Mouse (Mus musculus): Measurements from ENCODE around the gene Prrt2. TPM values are rescaled to one million over a fixed set of nuclear protein-coding genes. Genes with fewer than 3 reads are reported as not detected.
A peak's percentile ranks its signal among the peaks of the same experiment; 100 is the strongest.

The Prrt2 gene
- polyA plus RNA-seq, 1 experiment from 2014 or later: 5.4 TPM

DNA sequence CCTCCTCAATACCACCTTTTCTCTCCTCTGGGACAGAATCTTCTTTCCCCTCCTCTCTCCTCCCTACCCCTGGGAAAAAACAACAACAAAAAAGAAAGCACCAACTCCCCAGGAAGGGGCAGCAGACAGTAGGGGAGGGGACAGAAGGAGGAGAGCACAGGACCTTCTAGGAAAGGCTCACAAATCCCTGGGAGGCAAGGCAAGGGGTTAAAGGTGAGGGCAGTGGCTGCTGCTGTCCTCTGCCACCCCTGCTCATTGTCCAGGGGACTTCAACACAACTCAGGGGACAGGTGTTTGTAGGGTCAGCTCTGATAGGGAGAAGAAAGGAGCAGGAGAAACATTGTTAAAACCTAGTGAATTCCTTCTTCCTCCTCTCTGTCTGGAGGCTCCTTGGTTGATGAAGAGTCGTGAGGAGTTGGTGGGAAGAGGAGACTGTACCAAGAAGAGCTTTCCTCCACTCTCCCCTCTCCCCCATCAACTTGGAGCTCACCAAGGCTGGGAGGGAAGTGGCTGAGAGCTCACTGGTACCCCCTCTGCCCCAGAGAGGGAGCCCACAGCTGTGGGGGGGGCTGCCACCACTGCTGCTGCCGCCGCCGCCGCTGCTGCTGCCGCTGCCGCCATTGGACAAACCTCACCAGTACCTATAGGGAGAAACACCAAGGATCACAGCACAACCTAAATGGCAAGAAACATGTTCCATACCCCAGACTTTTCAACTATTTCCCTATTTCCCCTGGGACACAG is 1.7 kb upstream of the Prrt2 start:
- peak overlapping the region; percentile 16; the same call in 1 of the 2 replicates for H3K27ac ChIP-seq (ENCODE audit: low read depth, low read length)
- DNase-seq (ENCODE audit: low spot score) (no peak), ATAC-seq (replicated peaks; ENCODE audit: low FRiP score) (no peak)
- H3K9me3 ChIP-seq (ENCODE audit: control insufficient read depth, low read length): no peaks in the 10 kb centered on the region
- H3K36me3 ChIP-seq (ENCODE audit: control insufficient read depth, insufficient read depth, low read length): peaks cover 32% of the 10 kb centered on the region
- peak overlapping the region; percentile 99 for H3K4me3 ChIP-seq (ENCODE audit: low read depth, low read length)
- H3K4me1 ChIP-seq (replicated peaks; ENCODE audit: control insufficient read depth, insufficient read depth, low read length): peaks cover 57% of the 10 kb centered on the region
- H3K4me2 ChIP-seq: peak overlapping the region; percentile 99
- H3K9ac ChIP-seq (ENCODE audit: low read depth, low read length): peak overlapping the region; percentile 100
- 89% methylated on average over 7 of the region's 7 CpGs for WGBS
- H3K27me3 ChIP-seq (replicated peaks; ENCODE audit: control insufficient read depth, insufficient read depth, low read length): no peaks in the 10 kb centered on the region

DNA sequence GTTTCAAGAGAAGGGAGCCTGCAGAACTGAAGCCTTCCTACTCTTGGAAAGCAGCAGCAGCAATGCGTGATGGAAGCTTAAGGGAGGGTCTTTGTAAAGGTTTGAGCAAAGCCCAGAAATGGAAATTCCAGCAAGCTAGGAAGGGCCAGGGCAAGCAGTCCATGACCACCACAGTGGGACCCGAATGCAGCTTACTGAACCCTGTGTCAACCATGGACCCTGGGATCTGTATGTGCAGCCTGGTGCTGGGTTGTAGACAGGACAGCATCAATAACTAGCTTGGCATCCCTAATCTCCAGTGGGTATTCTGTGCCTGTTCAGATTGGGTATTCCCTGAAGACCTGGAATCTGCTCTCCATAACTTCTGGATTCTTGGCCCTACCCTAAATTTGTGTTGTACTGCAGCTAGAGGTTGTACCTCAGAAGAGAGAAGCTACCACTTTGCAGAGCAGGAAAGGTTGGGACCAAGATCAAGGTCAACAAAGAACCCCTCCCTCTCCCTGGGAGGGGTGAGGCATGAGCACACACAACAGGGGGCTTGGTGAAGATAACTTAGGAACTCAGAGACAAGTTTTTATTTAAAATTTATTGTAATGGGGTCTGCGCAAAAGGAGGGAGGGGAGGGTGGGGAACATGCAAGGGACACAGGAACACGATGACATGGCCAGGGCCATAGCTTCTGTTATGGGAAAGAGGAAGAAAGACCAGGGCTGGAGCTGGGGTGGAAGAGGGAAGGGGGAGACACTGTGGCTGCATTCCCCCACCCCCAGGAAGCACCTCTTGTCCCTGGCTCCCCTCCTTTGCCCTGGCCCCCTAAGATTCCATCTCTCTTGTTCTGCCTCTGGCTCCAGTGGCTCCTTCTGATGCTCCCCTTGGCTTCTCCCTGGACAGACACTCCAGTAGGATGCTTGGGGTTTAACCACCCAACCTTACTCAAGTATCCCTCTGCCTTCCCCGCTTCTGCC is 834 bp upstream of the Prrt2 start:
- Histone ChIP-seq H3K27me3 (replicated peaks; ENCODE audit: control insufficient read depth, insufficient read depth, low read length) (no peaks in the 10 kb centered on the region), H3K4me1 (replicated peaks; ENCODE audit: control insufficient read depth, insufficient read depth, low read length) (peaks cover 57% of the 10 kb centered on the region)

DNA sequence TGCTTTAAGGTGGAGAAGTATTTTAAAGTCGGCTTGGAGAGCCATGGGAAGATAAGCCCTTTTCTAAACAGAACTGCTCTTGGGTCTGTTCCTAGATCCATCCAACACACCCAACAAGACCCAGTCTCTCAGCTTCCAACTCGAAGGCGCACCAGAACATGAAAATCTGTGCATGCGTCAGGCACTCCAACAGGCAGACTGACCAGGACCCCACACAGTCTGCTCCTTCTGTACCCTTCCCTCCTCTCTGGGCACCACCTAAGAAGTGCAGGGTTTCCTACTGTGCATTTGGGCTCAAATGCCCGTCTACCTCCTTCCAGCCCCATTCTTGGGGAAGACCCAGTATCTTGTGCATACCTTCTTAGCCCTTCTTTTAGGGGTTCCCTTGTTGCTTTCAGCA is 520 bp downstream of the Prrt2 start:
- no peak for DNase-seq (ENCODE audit: low spot score)
- peak overlapping the region; percentile 59 for H3K9ac ChIP-seq (ENCODE audit: low read depth, low read length)

More for the DNA sequence above, 834 bp upstream of the Prrt2 start:
- WGBS: 45% methylated on average over 5 of the region's 5 CpGs
- H3K9me3 ChIP-seq (ENCODE audit: control insufficient read depth, low read length): no peaks in the 10 kb centered on the region
- peaks cover 31% of the 10 kb centered on the region for H3K36me3 ChIP-seq (ENCODE audit: control insufficient read depth, insufficient read depth, low read length)
- ATAC-seq (replicated peaks; ENCODE audit: low FRiP score): no peak
- peak overlapping the region; percentile 45 for H3K4me3 ChIP-seq (ENCODE audit: low read depth, low read length)
- peak overlapping the region; percentile 59 for H3K9ac ChIP-seq (ENCODE audit: low read depth, low read length)
- peak overlapping the region; percentile 64; the same call in 1 of the 2 replicates for H3K27ac ChIP-seq (ENCODE audit: low read depth, low read length)
- peak overlapping the region; percentile 99 for H3K4me2 ChIP-seq
- DNase-seq (ENCODE audit: low spot score): no peak

DNA sequence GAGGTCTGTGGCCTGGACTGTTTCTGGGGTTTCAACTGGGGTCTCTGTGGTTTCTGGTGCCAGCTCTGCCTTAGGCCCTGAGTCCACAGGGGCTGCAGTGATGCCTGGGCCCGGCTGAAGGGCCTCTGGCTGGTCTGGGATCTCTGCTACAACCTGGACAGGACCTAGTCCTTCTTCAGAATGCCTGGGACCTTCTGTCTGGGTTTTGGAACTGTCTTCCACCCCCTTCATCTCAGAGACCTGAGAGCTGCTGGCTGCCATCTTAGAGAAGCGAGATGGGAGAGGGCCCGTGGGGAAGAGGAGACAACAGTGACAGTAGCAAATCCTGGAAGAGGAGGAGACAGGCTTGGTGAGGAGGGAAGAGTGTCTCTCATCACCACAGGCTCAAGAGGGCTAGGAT is 980 bp downstream of the Prrt2 start:
- ATAC-seq (replicated peaks; ENCODE audit: low FRiP score) (no peak), DNase-seq (ENCODE audit: low spot score) (no peak)
- WGBS: 69% methylated on average over 3 of the region's 3 CpGs
- peak overlapping the region; percentile 37 for H3K9ac ChIP-seq (ENCODE audit: low read depth, low read length)
- H3K27ac ChIP-seq (ENCODE audit: low read depth, low read length): peak overlapping the region; percentile 32; the same call in 1 of the 2 replicates
- H3K4me2 ChIP-seq: peak overlapping the region; percentile 99
- 0 out of 2 replicates have a peak overlapping the region, but pooled peaks have one; percentile 10 for H3K4me3 ChIP-seq (ENCODE audit: low read depth, low read length)
- H3K27me3 ChIP-seq (replicated peaks; ENCODE audit: control insufficient read depth, insufficient read depth, low read length): no peaks in the 10 kb centered on the region
- peaks cover 67% of the 10 kb centered on the region for H3K4me1 ChIP-seq (replicated peaks; ENCODE audit: control insufficient read depth, insufficient read depth, low read length)
- H3K36me3 ChIP-seq (ENCODE audit: control insufficient read depth, insufficient read depth, low read length): peaks cover 32% of the 10 kb centered on the region
- no peaks in the 10 kb centered on the region for H3K9me3 ChIP-seq (ENCODE audit: control insufficient read depth, low read length)

More for the DNA sequence above, 520 bp downstream of the Prrt2 start:
- no peak for ATAC-seq (replicated peaks; ENCODE audit: low FRiP score)
- whole genome bisulfite sequencing: 57% methylated on average over 5 of the region's 5 CpGs
- peak overlapping the region; percentile 99 for H3K4me2 ChIP-seq
- H3K4me3 ChIP-seq (ENCODE audit: low read depth, low read length): peak overlapping the region; percentile 45
- H3K9me3 ChIP-seq (ENCODE audit: control insufficient read depth, low read length): no peaks in the 10 kb centered on the region
- peaks cover 32% of the 10 kb centered on the region for H3K36me3 ChIP-seq (ENCODE audit: control insufficient read depth, insufficient read depth, low read length)
- peak overlapping the region; percentile 64; the same call in 1 of the 2 replicates for H3K27ac ChIP-seq (ENCODE audit: low read depth, low read length)
- peaks cover 63% of the 10 kb centered on the region for H3K4me1 ChIP-seq (replicated peaks; ENCODE audit: control insufficient read depth, insufficient read depth, low read length)
- H3K27me3 ChIP-seq (replicated peaks; ENCODE audit: control insufficient read depth, insufficient read depth, low read length): no peaks in the 10 kb centered on the region

DNA sequence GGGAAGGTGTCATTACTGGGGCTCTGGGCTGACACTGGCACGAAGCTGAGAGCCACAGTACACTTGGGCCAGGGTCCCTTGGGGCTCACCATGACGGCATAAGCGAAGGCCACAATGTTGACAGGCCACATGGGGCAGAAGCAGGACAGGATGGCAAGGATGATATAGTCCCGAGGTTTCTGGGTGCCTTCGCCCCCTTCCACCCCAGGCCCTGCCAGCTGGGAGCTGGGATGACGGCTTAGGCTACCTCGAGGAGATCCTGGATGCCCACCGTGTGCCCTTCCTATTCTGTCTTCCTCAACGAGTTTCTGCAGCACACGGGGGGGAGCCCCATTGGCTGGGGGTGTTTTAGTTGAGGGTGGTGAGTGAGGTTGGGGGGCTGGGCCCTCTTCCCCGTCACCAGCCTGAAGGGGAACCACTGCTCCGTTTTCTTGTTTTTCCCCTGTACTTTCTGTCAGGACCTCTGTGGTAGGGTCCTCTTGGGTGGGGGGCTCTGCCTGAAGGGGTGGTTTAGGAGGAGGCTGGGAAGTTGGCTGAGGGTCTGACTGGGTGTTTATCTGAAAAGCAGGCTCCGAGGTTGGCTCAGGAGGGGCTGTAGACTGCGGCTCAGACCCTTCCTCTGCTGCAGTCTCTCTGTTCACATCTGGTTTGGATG is 1.6 kb downstream of the Prrt2 start:
- Histone ChIP-seq H3K9ac (ENCODE audit: low read depth, low read length) (peak overlapping the region; percentile 37), H3K4me3 (ENCODE audit: low read depth, low read length) (0 out of 2 replicates have a peak overlapping the region, but pooled peaks have one; percentile 10), H3K4me1 (replicated peaks; ENCODE audit: control insufficient read depth, insufficient read depth, low read length) (peaks cover 70% of the 10 kb centered on the region), H3K36me3 (ENCODE audit: control insufficient read depth, insufficient read depth, low read length) (peaks cover 29% of the 10 kb centered on the region), H3K27ac (ENCODE audit: low read depth, low read length) (no peak overlapping the region; the same call in 1 of the 2 replicates), H3K4me2 (peak overlapping the region; percentile 99), H3K27me3 (replicated peaks; ENCODE audit: control insufficient read depth, insufficient read depth, low read length) (no peaks in the 10 kb centered on the region), H3K9me3 (ENCODE audit: control insufficient read depth, low read length) (no peaks in the 10 kb centered on the region)
- 78% methylated on average over 14 of the region's 14 CpGs for WGBS
- DNase-seq (ENCODE audit: low spot score) (no peak), ATAC-seq (replicated peaks; ENCODE audit: low FRiP score) (no peak)

DNA sequence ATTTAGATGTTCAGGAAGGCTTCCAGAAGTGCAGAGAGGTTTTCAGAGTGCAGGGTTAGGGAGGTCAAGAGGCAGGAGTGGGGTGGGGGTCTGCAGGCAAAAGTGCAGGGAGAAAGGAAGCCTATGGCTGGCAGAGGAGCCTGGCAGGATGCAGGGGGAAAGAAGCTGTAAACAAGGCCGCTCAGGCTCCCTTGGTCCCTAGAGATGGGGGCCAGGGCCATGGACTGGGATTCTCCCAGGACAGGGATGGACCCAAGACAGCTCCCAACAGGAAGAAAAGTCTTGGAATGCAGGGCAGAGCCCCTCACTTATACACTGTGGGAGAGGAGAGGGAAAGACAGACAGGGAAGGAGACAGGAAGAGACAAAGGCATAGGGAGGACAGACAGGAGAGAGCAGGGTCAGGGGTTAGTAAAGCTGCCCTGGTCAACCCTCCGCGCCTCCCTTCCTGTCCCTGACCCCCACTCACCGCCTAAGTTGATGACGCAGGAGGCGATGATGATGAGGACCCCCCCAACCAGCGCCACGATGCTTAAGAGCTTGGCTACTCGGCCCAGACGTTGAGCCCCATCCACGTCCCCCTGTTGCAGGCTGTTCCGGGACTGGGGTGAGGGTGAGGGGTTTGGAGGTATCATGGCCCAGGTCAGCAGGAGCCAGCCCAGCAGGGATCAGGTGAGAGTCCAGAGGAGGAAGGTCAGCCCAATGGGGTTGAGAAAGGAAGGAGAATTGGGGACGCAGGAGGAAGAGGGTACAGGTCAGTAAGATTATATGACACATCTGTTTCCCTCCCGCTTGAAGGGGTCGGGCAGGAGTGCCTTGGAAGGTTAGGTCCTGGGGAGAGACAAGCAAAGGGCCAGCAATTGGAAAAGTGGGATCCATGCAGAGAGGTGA is 2.4 kb downstream of the Prrt2 start:
- H3K9ac ChIP-seq (ENCODE audit: low read depth, low read length): peak overlapping the region; percentile 35
- H3K4me3 ChIP-seq (ENCODE audit: low read depth, low read length): no peak overlapping the region
- H3K36me3 ChIP-seq (ENCODE audit: control insufficient read depth, insufficient read depth, low read length): peaks cover 24% of the 10 kb centered on the region
- DNase-seq (ENCODE audit: low spot score) (no peak), ATAC-seq (replicated peaks; ENCODE audit: low FRiP score) (no peak)
- peaks cover 68% of the 10 kb centered on the region for H3K4me1 ChIP-seq (replicated peaks; ENCODE audit: control insufficient read depth, insufficient read depth, low read length)
- H3K9me3 ChIP-seq (ENCODE audit: control insufficient read depth, low read length): no peaks in the 10 kb centered on the region
- peak overlapping the region; percentile 36 for H3K4me2 ChIP-seq
- H3K27me3 ChIP-seq (replicated peaks; ENCODE audit: control insufficient read depth, insufficient read depth, low read length): no peaks in the 10 kb centered on the region
- 0 out of 2 replicates have a peak overlapping the region, but pooled peaks have one; percentile 57 for H3K27ac ChIP-seq (ENCODE audit: low read depth, low read length)
- WGBS: 78% methylated on average over 15 of the region's 15 CpGs

DNA sequence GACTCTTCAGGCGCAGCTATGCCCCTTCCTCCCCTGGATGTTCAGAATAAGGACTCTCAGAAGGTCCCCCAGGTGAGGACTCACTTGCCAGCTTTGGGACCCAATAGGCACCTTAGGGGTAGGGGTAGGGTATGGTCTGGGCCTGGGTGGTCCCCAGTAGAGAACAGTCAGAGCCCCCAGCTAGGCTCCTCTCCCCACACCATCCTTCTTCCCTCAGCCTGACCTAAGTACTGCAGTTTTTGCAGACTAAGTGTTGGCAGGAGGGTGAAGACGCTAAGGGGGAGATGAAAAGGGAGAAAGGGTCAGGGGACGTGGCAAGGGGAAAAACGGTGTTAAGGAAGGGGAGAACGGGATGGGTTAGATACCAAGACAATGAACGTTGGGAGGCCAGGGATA is 3.1 kb downstream of the Prrt2 start:
- ATAC-seq (replicated peaks; ENCODE audit: low FRiP score): no peak
- peaks cover 20% of the 10 kb centered on the region for H3K36me3 ChIP-seq (ENCODE audit: control insufficient read depth, insufficient read depth, low read length)
- H3K4me3 ChIP-seq (ENCODE audit: low read depth, low read length): no peak overlapping the region
- no peak for DNase-seq (ENCODE audit: low spot score)
- peak overlapping the region; percentile 25 for H3K4me2 ChIP-seq
- peak overlapping the region; percentile 51 for H3K27ac ChIP-seq (ENCODE audit: low read depth, low read length)
- H3K9ac ChIP-seq (ENCODE audit: low read depth, low read length): peak overlapping the region; percentile 35; the same call in 1 of the 2 replicates
- no peaks in the 10 kb centered on the region for H3K9me3 ChIP-seq (ENCODE audit: control insufficient read depth, low read length)
- H3K4me1 ChIP-seq (replicated peaks; ENCODE audit: control insufficient read depth, insufficient read depth, low read length): peaks cover 64% of the 10 kb centered on the region
- WGBS: 50% methylated on average over 6 of the region's 6 CpGs
- no peaks in the 10 kb centered on the region for H3K27me3 ChIP-seq (replicated peaks; ENCODE audit: control insufficient read depth, insufficient read depth, low read length)

Data from liver, embryonic 11.5 days (tissue).